Mouse (Mus musculus) brain, embryonic 14.5 days (tissue): ENCODE results near the gene Cd79b. TPM values are rescaled to one million over a fixed set of nuclear protein-coding genes. Genes with fewer than 3 reads are reported as not detected.
A peak's percentile ranks its signal among the peaks of the same experiment; 100 is the strongest.

Experiments
- DNase-seq: peaks from one replicate; pipeline ENCODE4 v3.0.0-alpha.2; 2011; ENCODE audit warnings: low read depth
- CTCF ChIP-seq: fragments of 200-500 bp; IDR thresholded peaks from 2 replicates; pipeline ENCODE4 v1.5.1; 2012; ENCODE audit warnings: inconsistent platforms, mild to moderate bottlenecking, moderate library complexity, borderline replicate concordance; ENCODE audit not compliant: insufficient read depth, insufficient read length; ENCODE audit errors: extremely low read depth
- POLR2A ChIP-seq: fragments of 200-500 bp; IDR thresholded peaks from 2 replicates; pipeline ENCODE4 v1.6.1; 2012; ENCODE audit warnings: mild to moderate bottlenecking, inconsistent platforms, borderline replicate concordance; ENCODE audit not compliant: poor library complexity, insufficient read depth, insufficient read length, severe bottlenecking; ENCODE audit errors: extremely low read depth
- polyA plus RNA-seq: library from polyadenylated mRNA; depleted of rRNA; stranded (reverse); fragments of >200 nt; gene quantifications from 2 replicates; pipeline ENCODE4 v1.2.3, GENCODE M21; 2012

The Cd79b gene
- polyA plus RNA-seq, 1 experiment, result 0.62 TPM

- no peak for DNase-seq
- no peak for TF ChIP-seq CTCF
- no peak for TF ChIP-seq POLR2A
These were observed 7.1 kb downstream of the Cd79b start for GRCm38 (mm10) chr11:106307432-106307831.

DNA sequence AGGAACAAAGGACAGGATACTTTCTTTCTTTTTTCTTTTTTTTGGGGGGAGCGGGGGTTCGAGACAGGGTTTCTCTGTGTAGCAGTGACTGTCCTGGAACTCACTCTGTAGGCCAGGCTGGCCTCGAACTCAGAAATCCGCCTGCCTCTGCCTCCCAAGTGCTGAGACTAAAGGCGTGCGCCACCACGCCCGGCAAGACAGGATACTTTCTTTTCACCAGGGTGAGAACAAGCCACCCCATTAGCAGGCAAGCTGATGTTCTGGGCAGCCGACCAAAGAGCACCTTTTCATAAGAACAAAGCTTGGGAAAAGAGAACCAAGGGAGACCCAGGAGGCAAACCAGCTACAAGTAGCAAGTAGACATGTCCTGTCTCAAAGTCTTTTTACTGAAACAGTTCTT lies 7.8 kb downstream of the Cd79b start:
- TF ChIP-seq POLR2A (no peak), CTCF (no peak)
- DNase-seq, result peak; percentile 11

DNA sequence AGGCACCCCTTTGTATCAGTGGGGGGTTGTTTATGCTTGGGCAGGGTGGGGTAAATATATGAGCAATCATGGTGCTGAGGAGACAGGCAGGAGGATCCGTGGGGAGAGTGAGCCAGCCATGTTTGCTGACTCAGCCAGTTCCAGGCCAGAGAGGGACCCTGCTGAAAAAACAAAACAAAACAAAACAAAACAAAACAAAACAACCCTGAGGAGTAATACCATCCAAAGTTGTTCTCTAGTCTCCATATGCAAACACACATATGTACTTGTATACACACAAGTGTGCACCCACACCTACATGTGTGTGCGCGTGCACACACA lies 8.5 kb downstream of the Cd79b start:
- DNase-seq, result no peak
- TF ChIP-seq POLR2A (no peak), CTCF (no peak)

DNA sequence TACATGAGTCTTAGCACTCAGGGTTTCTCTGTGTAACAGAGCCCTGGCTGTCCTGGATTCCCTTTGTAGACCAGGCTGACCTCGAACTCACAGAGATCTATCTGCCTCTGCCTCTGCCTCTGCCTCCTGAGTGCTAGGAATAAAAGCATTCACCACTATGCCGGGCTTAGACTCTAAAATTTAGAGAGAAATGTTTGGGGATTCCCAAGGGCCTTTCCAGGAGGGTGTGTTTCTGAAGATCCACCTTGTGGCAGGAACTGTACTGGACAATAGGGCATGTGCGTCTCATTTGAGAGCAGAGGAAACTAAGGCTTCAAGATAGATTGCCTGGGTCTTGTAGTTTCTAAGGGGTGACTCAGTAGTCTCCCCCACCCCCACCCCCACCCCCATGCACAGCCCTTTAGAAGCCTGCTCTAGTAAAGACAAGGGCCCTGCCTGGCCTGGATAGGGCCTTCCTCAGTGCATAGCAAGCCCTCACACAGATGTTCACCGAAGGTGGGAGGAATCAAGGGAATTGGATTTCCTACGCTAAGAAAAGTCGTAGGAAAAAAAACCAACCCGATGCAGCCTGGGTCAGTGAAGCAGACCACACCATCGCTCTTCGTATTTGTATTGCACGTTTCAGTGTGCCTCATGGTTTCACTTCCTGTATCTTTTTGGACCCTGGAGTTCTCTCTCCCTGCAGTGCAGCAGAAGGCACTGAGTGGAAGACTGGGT lies 9.1 kb downstream of the Cd79b start:
- no peak for TF ChIP-seq POLR2A
- no peak for TF ChIP-seq CTCF
- DNase-seq, result no peak

GRCm38 (mm10) chr11:106302634-106303033 lies 11.9 kb downstream of the Cd79b start:
- peak; percentile 72 for DNase-seq
- peak; percentile 81 for TF ChIP-seq CTCF
- no peak for TF ChIP-seq POLR2A

- no peak for TF ChIP-seq CTCF
- no peak for TF ChIP-seq POLR2A
- no peak for DNase-seq
These were observed 12.8 kb downstream of the Cd79b start, which contains the start of gene Gh for GRCm38 (mm10) chr11:106301765-106302164. Gene Gh, minus strand, starts transcription at chr11:106301865.

GRCm38 (mm10) chr11:106291861-106292260 lies 22.7 kb downstream of the Cd79b start:
- no peak for DNase-seq
- TF ChIP-seq CTCF (no peak), POLR2A (no peak)

- TF ChIP-seq CTCF, result no peak
- TF ChIP-seq POLR2A, result no peak
- no peak for DNase-seq
These were observed 24.2 kb downstream of the Cd79b start for GRCm38 (mm10) chr11:106290376-106290775.

GRCm38 (mm10) chr11:106289369-106289768 lies 25.2 kb downstream of the Cd79b start:
- peak; percentile 57 for DNase-seq
- peak; percentile 17; the same call in 1 of the 2 replicates for TF ChIP-seq CTCF
- no peak for TF ChIP-seq POLR2A

DNA sequence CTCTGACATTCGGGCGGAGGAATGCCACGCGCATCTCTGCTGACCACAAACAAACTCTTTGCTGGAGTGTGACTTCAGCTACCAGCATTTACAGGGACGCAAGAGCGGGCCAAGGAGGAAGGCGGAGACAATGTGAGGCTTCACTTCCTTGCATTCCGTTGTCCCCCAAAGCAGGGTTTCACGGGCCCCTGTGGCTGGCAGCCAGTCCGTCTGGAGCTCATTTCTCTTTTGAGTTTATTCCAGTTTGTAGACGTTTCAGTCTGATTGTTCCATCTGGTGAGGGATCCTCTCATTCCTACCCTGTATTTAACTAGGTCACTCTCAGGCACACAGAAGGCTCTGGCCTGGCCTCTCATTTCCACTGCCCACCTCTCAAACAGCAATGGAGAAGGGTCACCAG lies 27.6 kb downstream of the Cd79b start:
- peak; percentile 54 for DNase-seq
- no peak for TF ChIP-seq POLR2A
- no peak for TF ChIP-seq CTCF

DNA sequence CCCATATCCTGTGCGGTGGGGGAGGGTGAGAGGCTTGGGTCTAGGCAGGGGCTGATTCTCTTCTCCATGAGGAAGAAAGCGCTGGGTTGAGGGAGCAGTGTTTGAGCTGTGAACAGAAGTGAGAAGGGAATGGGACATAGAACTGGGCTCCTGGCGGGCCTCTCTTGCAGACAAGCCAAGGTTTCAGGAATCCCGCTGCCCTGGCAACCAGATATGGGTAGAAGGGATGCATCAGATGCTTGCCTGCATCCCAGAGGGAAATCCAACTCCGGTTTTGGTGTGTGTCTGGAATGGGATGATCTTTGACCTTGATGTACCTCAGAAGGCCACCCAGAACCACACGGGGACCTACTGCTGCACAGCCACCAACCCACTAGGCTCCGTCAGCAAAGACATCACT lies 28.4 kb downstream of the Cd79b start:
- TF ChIP-seq CTCF, result no peak
- no peak for TF ChIP-seq POLR2A
- no peak for DNase-seq

- DNase-seq, result no peak
- TF ChIP-seq CTCF (no peak), POLR2A (no peak)
These were observed 30.4 kb downstream of the Cd79b start for GRCm38 (mm10) chr11:106284126-106284525.

- no peak for DNase-seq
These were observed 31.2 kb downstream of the Cd79b start for GRCm38 (mm10) chr11:106283371-106283770.

GRCm38 (mm10) chr11:106282452-106282851 lies 32.1 kb downstream of the Cd79b start:
- TF ChIP-seq POLR2A (no peak), CTCF (no peak)
- DNase-seq, result no peak

More at GRCm38 (mm10) chr11:106283371-106283770, 31.2 kb downstream of the Cd79b start:
- TF ChIP-seq CTCF (no peak), POLR2A (no peak)

GRCm38 (mm10) chr11:106276454-106276853 lies 38.1 kb downstream of the Cd79b start, which contains the start of gene Tcam1:
Gene Tcam1, plus strand, starts transcription at chr11:106276672.
- peak; percentile 98 for DNase-seq
- TF ChIP-seq POLR2A (no peak), CTCF (peak; percentile 79)

DNA sequence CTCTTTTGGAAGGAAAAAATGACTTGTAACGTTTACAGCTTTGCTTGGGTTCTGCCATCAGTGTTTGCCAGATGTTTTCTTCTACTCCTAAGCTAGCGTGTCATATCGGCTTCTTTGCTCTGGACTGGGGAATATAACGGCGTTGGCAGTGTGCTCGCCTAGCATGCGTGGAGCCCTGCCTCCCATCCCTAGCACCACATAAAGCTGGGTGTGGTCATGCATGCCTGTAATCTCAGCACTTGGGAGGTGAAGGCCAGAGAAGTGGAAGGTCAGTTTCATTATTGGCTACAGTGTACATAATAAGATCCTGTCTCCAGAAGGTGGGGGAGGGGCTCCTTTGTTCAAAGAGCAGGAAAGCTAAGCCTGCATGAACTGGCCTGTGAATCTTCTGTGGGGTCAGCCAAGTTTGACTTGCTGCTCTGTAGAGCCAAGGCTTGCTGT lies 39.6 kb downstream of the Cd79b start:
- DNase-seq, result peak; percentile 13
- no peak for TF ChIP-seq CTCF
- TF ChIP-seq POLR2A, result no peak
